Mouse (Mus musculus): Measurements from ENCODE around the gene Ncor2.

GRCm38 (mm10) chr5:125002969-125003872 is 175.8 kb downstream of the Ncor2 start, which contains the start of gene Rflna:
- TF ChIP-seq CTCF (IDR thresholded peaks at IDR 0.05; ENCODE audit: low read depth, low read length) (no peak), POLR2A (IDR thresholded peaks at IDR 0.05; ENCODE audit: extremely low read depth, insufficient read depth, low read length) (no peak)
